Mouse (Mus musculus) neural tube, embryonic 12.5 days (tissue): Measurements from ENCODE around the gene Il27ra. TPM values are rescaled to one million over a fixed set of nuclear protein-coding genes. Genes with fewer than 3 reads are reported as not detected.

ENCODE experiments used
- ATAC-seq: fragments of 200-750 bp; cut with Nextera tagmentation; 2 replicates; pipeline ENCODE4 v1.8.0; 2017; ENCODE audit warnings: low read depth, mild to moderate bottlenecking, moderate TSS enrichment, moderate library complexity; ENCODE audit not compliant: low FRiP score
- H3K27ac ChIP-seq: fragments of 300-500 bp; sonication (generic); 2 replicates; pipeline ENCODE4 v1.5.1; 2016
- H3K27me3 ChIP-seq: fragments of 300-500 bp; sonication (generic); replicated peaks from 2 replicates; pipeline ENCODE4 v1.6.1; 2016; ENCODE audit warnings: mild to moderate bottlenecking
- H3K36me3 ChIP-seq: fragments of 300-500 bp; sonication (generic); 2 replicates; pipeline ENCODE4 v1.6.1; 2016; ENCODE audit warnings: mild to moderate bottlenecking
- H3K4me1 ChIP-seq: fragments of 300-500 bp; sonication (generic); 2 replicates; pipeline ENCODE4 v1.6.1; 2016
- H3K4me2 ChIP-seq: fragments of 300-500 bp; sonication (generic); replicated peaks from 2 replicates; pipeline ENCODE4 v1.6.1; 2016; ENCODE audit warnings: mild to moderate bottlenecking
- H3K4me3 ChIP-seq: fragments of 300-500 bp; sonication (generic); 2 replicates; pipeline ENCODE4 v1.5.1; 2016
- H3K9ac ChIP-seq: fragments of 300-500 bp; sonication (generic); 2 replicates; pipeline ENCODE4 v1.6.1; 2016; ENCODE audit warnings: mild to moderate bottlenecking
- H3K9me3 ChIP-seq: fragments of 300-500 bp; sonication (generic); 2 replicates; pipeline ENCODE4 v1.6.1; 2016; ENCODE audit warnings: mild to moderate bottlenecking
- WGBS: fragments of 180-500 bp; shearing (Covaris S2); methylation state at CpG from one replicate; pipeline ENCODE4 v1.1.7; 2016; 5-methylcytosine and 5-hydroxymethylcytosine counted together
- polyA plus RNA-seq: library from polyadenylated mRNA; unstranded; fragments of >200 nt; fragmentation: Nextera tagmentation; extraction: Ambion mirVana; gene quantifications from 2 replicates; pipeline ENCODE4 v1.2.1, GENCODE M21; 2016

Il27ra gene
- polyA plus RNA-seq, 1 experiment from 2014 or later, result 0.29 TPM

DNA sequence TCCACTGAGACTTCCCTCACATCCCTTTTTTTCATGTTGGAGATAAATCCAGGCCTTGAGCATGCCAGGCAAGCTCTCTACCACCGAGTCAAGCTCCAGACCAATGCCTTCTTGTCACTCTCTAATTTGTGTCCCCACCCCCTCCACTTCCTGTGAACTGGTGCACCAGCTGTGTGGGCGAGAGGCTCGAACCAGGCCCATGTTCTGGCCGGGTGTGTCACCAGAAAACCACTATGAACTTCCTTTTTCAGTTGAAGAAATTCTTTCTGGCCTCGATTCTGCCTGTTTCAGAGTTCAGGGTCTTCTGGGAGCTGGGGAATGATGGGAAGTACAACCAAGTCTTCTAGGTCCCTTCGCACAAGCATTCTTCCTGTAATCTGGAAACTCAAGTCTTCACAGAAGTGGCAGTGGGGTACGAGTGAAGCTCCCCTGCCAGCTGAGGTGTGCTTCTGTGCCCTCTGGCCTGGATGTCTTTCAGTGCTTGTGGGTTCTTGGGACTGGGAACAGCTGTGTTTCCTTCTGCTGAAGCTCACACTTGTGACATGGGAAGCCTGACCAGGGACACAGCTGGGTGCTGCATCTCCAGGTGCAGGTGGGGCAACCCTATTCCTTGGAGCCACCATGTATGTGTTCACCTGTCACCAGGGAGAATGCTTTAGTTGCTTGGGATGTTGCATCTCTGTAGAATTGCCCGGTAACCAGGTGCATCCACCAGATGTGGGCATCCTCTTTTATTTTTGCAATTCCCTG is 21.6 kb upstream of the Il27ra start:
- H3K9me3 ChIP-seq, result no peaks in the 10 kb centered on the region
- no peak overlapping the region for H3K4me3 ChIP-seq
- H3K4me1 ChIP-seq, result peaks cover 14% of the 10 kb centered on the region
- no peak overlapping the region for H3K27ac ChIP-seq
- H3K9ac ChIP-seq, result no peak overlapping the region
- ATAC-seq, result no peak
- H3K27me3 ChIP-seq, result no peaks in the 10 kb centered on the region
- no peaks in the 10 kb centered on the region for H3K36me3 ChIP-seq
- H3K4me2 ChIP-seq, result no peak overlapping the region
- WGBS, result 77% methylated on average over 8 of the region's 8 CpGs

DNA sequence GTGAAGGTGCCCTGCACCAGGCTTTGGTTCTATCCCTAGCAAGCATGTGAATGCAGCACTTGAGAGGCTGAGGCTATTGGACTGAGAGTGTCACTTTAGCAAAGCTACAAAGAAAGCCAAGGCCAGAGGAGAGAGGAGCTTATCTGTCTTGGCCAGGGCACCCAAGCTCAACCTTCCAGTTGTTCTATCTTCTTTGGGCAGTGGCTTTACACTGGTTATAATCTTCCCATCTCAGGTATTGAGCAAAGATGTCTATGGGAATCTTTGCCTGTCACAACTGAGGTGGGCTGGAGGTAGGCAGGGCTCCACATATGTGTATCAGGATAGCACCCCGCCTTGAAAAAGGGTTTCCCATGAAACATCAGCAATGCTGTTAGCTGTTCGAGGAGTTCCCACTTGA is 17.9 kb upstream of the Il27ra start:
- Histone ChIP-seq H3K4me1 (no peaks in the 10 kb centered on the region), H3K36me3 (no peaks in the 10 kb centered on the region), H3K4me3 (no peak overlapping the region), H3K9ac (no peak overlapping the region), H3K27me3 (no peaks in the 10 kb centered on the region), H3K4me2 (no peak overlapping the region), H3K9me3 (no peaks in the 10 kb centered on the region), H3K27ac (no peak overlapping the region)
- ATAC-seq, result no peak
- 88% methylated on average over 2 of the region's 2 CpGs for WGBS

DNA sequence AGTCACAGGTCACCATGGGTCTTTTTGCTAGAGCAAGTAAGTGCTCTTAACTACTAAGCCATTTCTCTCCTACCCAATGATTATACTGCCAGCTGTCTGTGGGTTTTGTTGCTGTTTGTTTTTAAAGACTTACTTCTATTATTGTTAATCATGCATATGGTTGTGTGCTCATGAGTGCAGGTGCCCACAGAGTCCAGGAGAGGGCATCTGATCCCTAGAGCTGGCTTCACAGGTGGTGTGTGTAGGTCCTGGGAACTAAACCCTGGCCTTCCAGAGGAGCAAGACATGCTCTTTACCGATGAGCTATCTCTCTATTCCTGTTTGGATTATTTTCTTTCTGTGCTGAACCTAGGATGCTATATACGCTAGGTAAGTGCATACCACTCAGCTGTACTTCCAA is 16.8 kb upstream of the Il27ra start:
- Histone ChIP-seq H3K9me3 (no peaks in the 10 kb centered on the region), H3K4me2 (no peak overlapping the region), H3K9ac (no peak overlapping the region), H3K4me3 (no peak overlapping the region), H3K27ac (no peak overlapping the region), H3K27me3 (no peaks in the 10 kb centered on the region), H3K36me3 (no peaks in the 10 kb centered on the region), H3K4me1 (no peaks in the 10 kb centered on the region)
- ATAC-seq, result no peak
- WGBS, result 98% methylated on average over 2 of the region's 2 CpGs

DNA sequence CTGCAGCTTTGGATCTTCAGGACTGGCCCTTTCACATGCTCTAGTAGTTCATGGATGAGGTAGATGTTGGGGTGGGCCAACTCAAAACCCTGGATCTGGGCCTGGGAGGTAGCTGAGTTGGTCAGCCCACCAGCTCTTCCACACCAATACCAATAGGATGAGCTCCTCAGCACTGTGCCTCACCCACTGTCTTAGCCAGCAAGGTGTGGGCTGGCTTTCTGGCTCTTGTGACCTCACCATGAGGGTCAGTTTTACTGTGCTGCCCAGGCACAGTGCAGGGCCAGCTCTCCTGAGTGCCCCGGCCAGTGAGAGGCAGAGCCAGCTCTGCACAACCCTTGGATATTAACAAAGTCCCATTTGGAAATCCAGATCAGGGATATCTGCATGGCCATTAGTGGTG is 15.4 kb upstream of the Il27ra start:
- H3K9me3 ChIP-seq, result no peaks in the 10 kb centered on the region
- H3K27ac ChIP-seq, result no peak overlapping the region
- no peaks in the 10 kb centered on the region for H3K4me1 ChIP-seq
- no peaks in the 10 kb centered on the region for H3K36me3 ChIP-seq
- H3K4me3 ChIP-seq, result no peak overlapping the region
- no peak overlapping the region for H3K9ac ChIP-seq
- no peak for ATAC-seq
- H3K27me3 ChIP-seq, result no peaks in the 10 kb centered on the region
- WGBS, result 92% methylated on average over 1 of the region's 1 CpGs
- no peak overlapping the region for H3K4me2 ChIP-seq

DNA sequence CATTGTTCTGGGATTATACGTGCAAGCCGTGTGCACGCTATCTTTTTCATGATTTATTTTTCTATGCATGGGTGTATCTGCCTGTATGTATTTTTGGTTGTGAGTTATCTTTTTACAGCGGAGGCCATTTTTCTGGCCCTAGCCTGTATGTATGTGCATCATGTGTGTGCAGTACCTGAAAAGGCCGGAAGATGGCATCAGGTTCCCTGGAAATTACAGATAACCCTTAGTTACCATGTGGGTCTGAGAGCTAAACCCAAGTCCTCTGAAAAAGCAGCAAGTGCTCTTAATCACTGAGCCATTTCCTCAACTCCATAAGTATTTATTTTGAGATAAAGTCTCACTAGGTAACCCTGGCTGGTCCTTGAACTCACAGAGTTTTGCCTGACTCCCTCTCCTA is 10.8 kb upstream of the Il27ra start:
- Histone ChIP-seq H3K4me3 (no peak overlapping the region), H3K9ac (no peak overlapping the region), H3K27me3 (no peaks in the 10 kb centered on the region), H3K36me3 (no peaks in the 10 kb centered on the region), H3K9me3 (no peaks in the 10 kb centered on the region), H3K4me2 (no peak overlapping the region), H3K4me1 (no peaks in the 10 kb centered on the region), H3K27ac (no peak overlapping the region)
- 96% methylated on average over 5 of the region's 5 CpGs for WGBS
- ATAC-seq, result no peak

DNA sequence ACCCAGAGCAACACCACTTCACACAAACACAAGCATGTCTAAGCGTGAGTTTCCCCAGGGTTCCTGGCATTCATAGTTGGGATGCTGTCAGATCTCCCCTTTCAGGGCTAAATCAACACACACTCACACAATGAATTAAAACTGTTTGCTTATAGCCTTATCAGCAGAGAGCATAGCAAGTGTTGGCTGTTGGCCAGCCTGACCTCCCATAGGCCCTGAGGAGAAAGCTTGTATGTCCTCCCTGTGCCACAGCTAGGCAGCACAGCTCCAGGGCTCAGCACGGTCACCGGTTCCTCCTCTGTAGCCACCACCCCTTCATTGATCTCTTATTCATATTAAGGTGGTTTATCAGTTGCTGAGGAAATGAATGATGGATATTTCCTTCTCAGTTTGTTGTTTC is 10.4 kb upstream of the Il27ra start:
- ATAC-seq, result no peak
- no peaks in the 10 kb centered on the region for H3K27me3 ChIP-seq
- no peak overlapping the region for H3K27ac ChIP-seq
- no peak overlapping the region for H3K4me3 ChIP-seq
- 91% methylated on average over 3 of the region's 3 CpGs for WGBS
- no peak overlapping the region for H3K4me2 ChIP-seq
- no peaks in the 10 kb centered on the region for H3K9me3 ChIP-seq
- H3K4me1 ChIP-seq, result no peaks in the 10 kb centered on the region
- no peaks in the 10 kb centered on the region for H3K36me3 ChIP-seq
- no peak overlapping the region for H3K9ac ChIP-seq

DNA sequence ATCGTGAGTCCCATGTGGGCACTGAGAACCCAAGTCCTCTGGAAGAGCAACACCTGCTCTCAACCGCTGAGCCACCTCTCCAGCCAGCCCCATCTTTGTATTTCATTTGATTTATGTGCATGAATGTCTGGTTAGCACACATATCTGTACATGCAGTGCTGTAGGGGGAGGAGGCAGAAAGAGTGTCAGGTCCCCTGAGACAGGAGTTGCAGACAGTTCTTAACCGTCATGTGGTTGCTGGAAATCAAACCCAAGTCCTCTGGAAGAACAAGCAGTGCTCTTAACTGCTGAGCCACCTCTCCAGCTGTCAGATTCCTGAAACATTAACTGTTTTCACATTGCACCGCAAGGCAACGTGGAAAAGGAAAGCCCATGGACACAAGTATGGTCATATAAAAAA is 5.8 kb upstream of the Il27ra start:
- WGBS, result 72% methylated on average over 5 of the region's 5 CpGs
- no peaks in the 10 kb centered on the region for H3K9me3 ChIP-seq
- H3K4me1 ChIP-seq, result peaks cover 6% of the 10 kb centered on the region
- H3K27me3 ChIP-seq, result peaks cover 30% of the 10 kb centered on the region
- no peak overlapping the region for H3K9ac ChIP-seq
- no peaks in the 10 kb centered on the region for H3K36me3 ChIP-seq
- no peak overlapping the region for H3K27ac ChIP-seq
- H3K4me3 ChIP-seq, result no peak overlapping the region
- no peak overlapping the region for H3K4me2 ChIP-seq
- ATAC-seq, result no peak

DNA sequence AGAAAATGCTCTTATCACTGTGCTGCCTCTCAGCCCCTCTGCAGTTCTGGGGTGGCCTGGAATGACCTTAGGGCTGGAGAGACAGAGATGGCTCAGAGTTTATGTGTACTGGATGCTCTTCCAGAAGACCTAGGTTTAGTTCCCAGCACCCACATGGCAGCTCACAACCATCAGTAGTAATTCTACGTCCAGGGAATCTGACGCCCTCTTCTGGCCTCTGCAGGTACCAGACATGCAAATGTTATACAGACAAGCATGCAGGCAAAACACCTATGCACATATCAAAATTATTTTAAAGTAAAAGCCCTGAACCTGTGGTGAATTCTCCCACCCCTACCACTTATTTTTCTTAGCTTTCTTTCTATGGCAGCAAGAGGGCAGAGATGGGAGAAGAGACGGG is 4.1 kb upstream of the Il27ra start:
- 77% methylated on average over 3 of the region's 3 CpGs for WGBS
- peaks cover 18% of the 10 kb centered on the region for H3K4me1 ChIP-seq
- H3K27ac ChIP-seq, result no peak overlapping the region
- no peaks in the 10 kb centered on the region for H3K9me3 ChIP-seq
- peaks cover 47% of the 10 kb centered on the region for H3K27me3 ChIP-seq
- no peak overlapping the region for H3K9ac ChIP-seq
- ATAC-seq, result no peak
- no peaks in the 10 kb centered on the region for H3K36me3 ChIP-seq
- no peak overlapping the region for H3K4me3 ChIP-seq
- H3K4me2 ChIP-seq, result no peak overlapping the region

DNA sequence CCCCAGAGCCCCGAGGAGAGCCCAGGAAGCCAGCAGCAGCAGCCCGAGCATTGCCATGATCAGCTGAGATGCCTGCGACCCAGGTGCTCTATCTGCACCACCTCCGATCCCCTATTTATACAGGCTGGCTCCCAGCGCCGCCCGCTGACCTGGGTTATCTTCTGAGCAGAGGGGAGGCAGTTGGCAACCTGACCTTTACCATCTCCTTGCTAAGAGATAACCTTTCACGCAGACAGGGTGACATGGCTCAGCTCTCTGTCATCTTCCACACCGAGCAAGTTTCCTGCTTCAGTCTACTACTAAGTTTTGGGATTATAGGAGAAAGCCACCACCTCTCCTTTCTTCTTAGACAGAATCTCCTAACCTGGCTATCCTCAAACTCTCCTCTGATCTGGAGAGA is 2.5 kb upstream of the Il27ra start, which contains the start of gene Rln3:
Gene Rln3 (minus strand): TSS at position 101 of the 400 bp plus-strand sequence.
- ATAC-seq, result no peak
- Histone ChIP-seq H3K4me2 (peak within 1 kb of the TSS; percentile 27; the same call in 1 of the 2 replicates), H3K36me3 (no peaks in the 10 kb centered on the region), H3K27me3 (peaks cover 59% of the 10 kb centered on the region), H3K27ac (no peak within 1 kb of the TSS), H3K9ac (no peak within 1 kb of the TSS), H3K4me3 (0 out of 2 replicates have a peak within 1 kb of the TSS, but pooled peaks have one; percentile 11), H3K4me1 (peaks cover 18% of the 10 kb centered on the region), H3K9me3 (no peaks in the 10 kb centered on the region)
- WGBS, result 8% methylated on average over 9 of the region's 9 CpGs

DNA sequence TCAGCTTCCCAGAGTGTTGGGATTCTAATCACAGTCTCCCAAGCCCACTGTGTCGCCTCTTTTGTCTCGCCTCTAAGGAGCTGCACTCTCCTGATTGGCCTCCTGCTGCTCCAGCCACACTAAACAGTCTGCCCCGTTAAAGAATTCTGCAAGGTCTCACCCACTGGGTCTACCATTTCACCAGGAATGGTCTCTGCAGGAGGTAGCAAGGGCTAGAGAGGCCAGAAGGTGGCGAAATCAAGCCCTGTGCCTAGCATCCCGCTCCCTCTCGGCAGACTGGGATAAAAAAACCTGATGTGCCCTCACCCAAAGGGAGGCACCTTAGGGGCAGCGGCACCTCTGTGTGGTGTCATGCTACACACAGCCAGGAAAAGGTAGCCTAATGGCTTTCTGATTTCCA is 1.7 kb upstream of the Il27ra start:
- Histone ChIP-seq H3K27me3 (peaks cover 59% of the 10 kb centered on the region), H3K36me3 (no peaks in the 10 kb centered on the region), H3K9me3 (no peaks in the 10 kb centered on the region), H3K4me2 (0 out of 2 replicates have a peak overlapping the region, but pooled peaks have one; percentile 27), H3K4me3 (no peak overlapping the region), H3K27ac (no peak overlapping the region), H3K9ac (no peak overlapping the region), H3K4me1 (peaks cover 18% of the 10 kb centered on the region)
- no peak for ATAC-seq
- WGBS, result 3% methylated on average over 7 of the region's 7 CpGs

DNA sequence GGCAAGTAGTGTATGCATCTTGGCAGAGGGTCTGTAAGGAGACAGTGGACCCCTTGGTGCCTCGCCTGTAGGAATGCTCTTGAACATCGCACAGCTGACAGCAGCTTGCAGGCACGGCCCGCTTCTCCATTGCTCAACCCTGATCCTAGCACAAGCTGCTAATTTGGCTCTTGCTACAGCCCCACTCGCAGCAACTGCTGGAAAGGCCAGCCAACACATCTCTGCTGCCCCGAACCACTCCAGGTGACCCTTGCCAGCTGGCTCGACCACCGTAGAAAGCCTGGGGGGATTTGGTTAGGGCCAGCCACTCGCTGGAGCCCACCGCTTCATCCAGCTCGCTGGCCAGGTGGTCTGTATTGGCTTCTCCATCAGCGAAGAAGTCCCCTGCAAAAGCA is 556 bp upstream of the Il27ra start:
- Histone ChIP-seq H3K4me2 (no peak overlapping the region), H3K9me3 (no peaks in the 10 kb centered on the region), H3K27ac (no peak overlapping the region), H3K36me3 (no peaks in the 10 kb centered on the region), H3K9ac (no peak overlapping the region), H3K4me3 (peak overlapping the region; percentile 5; the same call in 1 of the 2 replicates), H3K27me3 (peaks cover 59% of the 10 kb centered on the region), H3K4me1 (peaks cover 18% of the 10 kb centered on the region)
- WGBS, result 39% methylated on average over 12 of the region's 12 CpGs
- ATAC-seq, result no peak

DNA sequence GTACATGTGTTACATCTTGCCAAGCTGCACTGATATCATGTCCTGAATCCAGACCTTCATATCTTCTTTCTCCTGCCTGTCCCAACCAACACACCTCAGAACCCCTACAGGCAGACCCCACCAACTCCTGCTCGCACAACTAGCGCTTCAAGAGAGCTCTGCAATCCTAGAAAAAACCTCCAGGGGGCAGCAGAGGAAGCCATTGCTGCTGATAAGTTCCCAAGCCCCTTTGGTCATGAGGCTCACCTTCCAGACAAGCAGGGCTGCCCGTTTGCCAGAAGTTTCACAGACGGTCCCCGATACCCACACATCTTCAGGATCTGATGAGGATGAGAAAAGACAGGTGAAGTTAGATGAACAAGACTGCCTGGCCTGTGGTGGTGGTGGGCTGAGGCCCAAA is 3.3 kb downstream of the Il27ra start:
- no peak overlapping the region for H3K27ac ChIP-seq
- H3K27me3 ChIP-seq, result peaks cover 47% of the 10 kb centered on the region
- peaks cover 15% of the 10 kb centered on the region for H3K4me1 ChIP-seq
- no peaks in the 10 kb centered on the region for H3K9me3 ChIP-seq
- peak; percentile 35 for ATAC-seq
- no peak overlapping the region for H3K9ac ChIP-seq
- H3K4me2 ChIP-seq, result no peak overlapping the region
- no peaks in the 10 kb centered on the region for H3K36me3 ChIP-seq
- WGBS, result 10% methylated on average over 5 of the region's 5 CpGs
- no peak overlapping the region for H3K4me3 ChIP-seq

DNA sequence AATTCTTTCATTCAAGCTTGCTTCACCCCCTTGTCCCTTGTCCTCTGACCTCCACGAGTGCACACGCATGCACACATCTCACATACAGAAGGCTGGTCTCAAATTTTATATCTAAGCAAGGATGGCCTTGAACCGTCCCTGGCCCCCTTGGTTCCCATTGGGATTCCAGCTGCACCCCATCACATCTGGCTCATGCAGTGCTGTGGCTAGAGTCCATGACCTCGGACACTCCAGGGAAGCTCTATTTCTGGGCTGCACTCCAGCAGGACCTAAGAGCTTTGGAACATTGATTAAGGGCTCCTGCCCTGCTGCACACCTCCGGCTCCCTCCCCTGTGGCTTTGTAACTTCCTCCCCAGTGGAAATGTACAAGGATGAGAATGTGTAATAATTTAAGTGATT is 4.4 kb downstream of the Il27ra start:
- H3K27me3 ChIP-seq, result peaks cover 36% of the 10 kb centered on the region
- H3K4me1 ChIP-seq, result peaks cover 12% of the 10 kb centered on the region
- no peaks in the 10 kb centered on the region for H3K9me3 ChIP-seq
- WGBS, result 85% methylated on average over 5 of the region's 5 CpGs
- H3K4me2 ChIP-seq, result no peak overlapping the region
- no peak overlapping the region for H3K27ac ChIP-seq
- H3K36me3 ChIP-seq, result no peaks in the 10 kb centered on the region
- ATAC-seq, result no peak
- no peak overlapping the region for H3K9ac ChIP-seq
- H3K4me3 ChIP-seq, result no peak overlapping the region
